Mouse (Mus musculus): ENCODE results near the gene Ano7.
"Not testable (repeated sequence)": the region's sequence is repeated elsewhere in the genome, so short reads cannot be mapped to it uniquely, and the experiment has no call there.

Ano7 gene

DNA sequence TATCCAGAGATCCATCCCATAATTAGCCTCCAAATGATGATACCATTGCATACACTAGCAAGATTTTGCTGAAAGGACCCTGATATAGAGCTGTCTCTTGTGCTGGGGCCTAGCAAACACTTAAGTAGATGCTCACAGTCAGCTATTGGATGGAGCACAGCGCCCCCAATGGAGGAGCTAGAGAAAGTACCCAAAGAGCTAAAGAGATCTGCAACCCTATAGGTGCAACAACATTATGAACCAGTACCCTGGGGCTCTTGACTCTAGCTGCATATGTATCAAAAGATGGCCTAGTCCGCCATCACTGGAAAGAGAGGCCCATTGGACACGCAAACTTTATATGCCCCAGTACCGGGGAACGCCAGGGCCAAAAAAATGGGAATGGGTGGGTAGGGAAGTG lies 76.4 kb downstream of the Ano7 start:
- not testable (repeated sequence) for DNase-seq

DNA sequence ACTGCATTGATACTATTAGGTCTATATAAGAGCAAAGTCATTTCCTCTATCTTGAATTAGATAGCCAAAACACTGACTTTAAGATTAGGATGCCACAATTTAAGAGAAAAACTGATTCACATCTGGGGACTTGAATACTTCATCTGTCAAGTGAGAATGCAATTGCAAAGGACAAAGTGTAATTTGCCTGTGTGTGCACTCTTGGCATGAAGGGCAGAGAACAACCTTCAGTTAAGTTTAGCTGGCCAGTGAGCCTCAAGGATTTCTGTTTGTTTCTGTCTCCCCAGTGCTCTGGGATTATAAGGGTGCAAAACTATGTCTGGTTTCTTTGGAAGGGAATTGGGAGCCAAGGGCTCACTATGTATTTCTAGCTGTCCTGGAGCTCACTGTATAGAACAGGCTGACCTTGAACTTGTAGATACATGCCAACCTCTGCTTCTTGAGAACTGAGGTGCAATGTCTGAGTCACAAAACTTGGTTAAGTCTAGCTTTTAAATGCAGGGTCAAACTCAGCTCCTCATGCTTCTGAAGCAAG lies 80.1 kb downstream of the Ano7 start:
- no peak for DNase-seq
